Mouse (Mus musculus): ENCODE measurements around the gene Agpat3. TPM values are rescaled to one million over a fixed set of nuclear protein-coding genes. Genes with fewer than 3 reads are reported as not detected.
"Not testable (repeated sequence)": the region's sequence is repeated elsewhere in the genome, so short reads cannot be mapped to it uniquely, and the experiment has no call there.

Agpat3 gene
- polyA plus RNA-seq, 1 experiment = 1.4 TPM

DNA sequence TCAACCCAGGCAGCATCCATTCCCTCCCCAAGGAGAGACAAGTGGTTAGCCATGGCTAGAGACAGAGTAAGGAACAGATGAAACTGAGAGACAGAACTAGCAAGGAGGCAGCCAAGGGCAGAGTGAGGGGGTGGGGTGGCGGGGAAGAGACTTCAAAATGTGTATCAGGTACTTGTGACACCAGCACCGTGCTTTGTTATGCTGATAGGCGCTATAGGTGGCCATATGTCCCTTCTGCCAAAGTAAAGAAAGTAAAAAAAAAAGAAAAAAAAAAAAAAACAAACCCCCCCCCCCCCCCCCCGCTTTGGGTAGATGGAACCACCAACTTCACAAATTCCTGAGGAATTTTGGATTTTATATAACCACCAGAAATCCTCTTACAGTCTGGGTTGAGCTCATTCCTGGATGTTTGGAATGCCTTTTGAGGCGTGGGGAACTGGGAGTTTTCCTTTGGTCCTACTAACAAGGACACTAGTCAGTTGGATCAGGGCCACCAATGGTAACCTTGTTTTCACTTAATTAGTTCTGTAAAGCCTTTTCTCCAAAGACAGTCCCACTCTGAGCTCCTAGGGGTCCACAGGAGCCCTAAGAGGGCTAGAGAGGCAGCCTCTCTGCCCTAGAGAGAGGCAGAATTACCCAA is 14.0 kb upstream of the Agpat3 start:
- H3K36me3 ChIP-seq (ENCODE audit: control insufficient read depth) = no peaks in the 10 kb centered on the region; the same call in 1 of the 2 replicates
- TF ChIP-seq GATA1 (IDR thresholded peaks at IDR 0.05; ENCODE audit: low read length) (no peak), TAL1 (IDR thresholded peaks at IDR 0.05; ENCODE audit: low read length) (no peak)
- H3K9me3 ChIP-seq (ENCODE audit: control insufficient read depth, low read length) = no peaks in the 10 kb centered on the region
- H3K4me3 ChIP-seq (replicated peaks) = peak overlapping the region; percentile 47
- peaks cover 68% of the 10 kb centered on the region for H3K4me1 ChIP-seq (ENCODE audit: control insufficient read depth)
- no peaks in the 10 kb centered on the region for H3K27me3 ChIP-seq (ENCODE audit: control insufficient read depth)

DNA sequence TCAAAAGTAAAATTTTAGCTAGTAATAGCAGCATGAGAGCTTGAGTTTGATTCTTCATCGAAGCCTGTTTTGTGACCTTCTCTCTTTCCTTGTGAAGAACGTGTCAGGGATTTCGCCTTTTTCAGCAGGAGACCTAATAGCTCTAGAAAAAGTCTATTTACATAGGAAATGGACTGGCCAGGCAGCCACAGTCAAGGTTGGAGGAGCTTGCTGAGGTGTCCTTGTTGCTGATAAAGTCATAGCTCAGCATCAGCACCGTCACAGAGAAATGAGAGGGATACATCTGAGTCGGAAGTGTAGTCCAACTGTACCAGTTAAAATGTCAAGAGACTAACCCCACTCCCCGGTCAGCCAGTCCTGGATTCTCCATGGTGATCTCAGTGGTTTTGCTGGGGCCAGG is 13.3 kb upstream of the Agpat3 start:
- H3K4me3 ChIP-seq (replicated peaks) = no peak overlapping the region
- H3K27me3 ChIP-seq (ENCODE audit: control insufficient read depth) = no peaks in the 10 kb centered on the region
- TF ChIP-seq GATA1 (IDR thresholded peaks at IDR 0.05; ENCODE audit: low read length) = no peak
- H3K4me1 ChIP-seq (ENCODE audit: control insufficient read depth) = peaks cover 67% of the 10 kb centered on the region
- H3K36me3 ChIP-seq (ENCODE audit: control insufficient read depth) = no peaks in the 10 kb centered on the region; the same call in 1 of the 2 replicates
- H3K9me3 ChIP-seq (ENCODE audit: control insufficient read depth, low read length) = no peaks in the 10 kb centered on the region

DNA sequence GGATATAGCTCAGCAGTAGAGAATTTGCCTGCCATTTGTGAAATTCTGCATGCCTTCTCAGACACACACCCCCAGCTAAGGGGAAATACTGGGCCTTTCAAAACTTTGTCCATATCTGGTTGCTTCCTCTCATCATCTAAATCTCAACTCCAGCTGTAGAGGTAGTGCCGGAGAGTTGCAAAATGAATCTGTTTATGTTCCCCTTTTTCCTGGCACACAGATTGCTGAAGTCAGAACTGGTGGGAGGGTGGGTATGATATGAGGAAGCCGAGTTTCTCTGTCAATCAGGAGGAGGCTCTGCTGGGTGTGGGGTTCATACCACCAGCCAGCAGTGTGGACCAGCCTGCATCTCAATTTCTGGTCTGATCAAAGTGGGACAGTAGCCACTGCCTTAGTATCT is 11.8 kb upstream of the Agpat3 start:
- Histone ChIP-seq H3K27me3 (ENCODE audit: control insufficient read depth) (no peaks in the 10 kb centered on the region), H3K4me3 (replicated peaks) (no peak overlapping the region), H3K4me1 (ENCODE audit: control insufficient read depth) (peaks cover 55% of the 10 kb centered on the region), H3K36me3 (ENCODE audit: control insufficient read depth) (no peaks in the 10 kb centered on the region; the same call in 1 of the 2 replicates), H3K9me3 (ENCODE audit: control insufficient read depth, low read length) (no peaks in the 10 kb centered on the region)
- TF ChIP-seq GATA1 (IDR thresholded peaks at IDR 0.05; ENCODE audit: low read length) (no peak), TAL1 (IDR thresholded peaks at IDR 0.05; ENCODE audit: low read length) (no peak)

DNA sequence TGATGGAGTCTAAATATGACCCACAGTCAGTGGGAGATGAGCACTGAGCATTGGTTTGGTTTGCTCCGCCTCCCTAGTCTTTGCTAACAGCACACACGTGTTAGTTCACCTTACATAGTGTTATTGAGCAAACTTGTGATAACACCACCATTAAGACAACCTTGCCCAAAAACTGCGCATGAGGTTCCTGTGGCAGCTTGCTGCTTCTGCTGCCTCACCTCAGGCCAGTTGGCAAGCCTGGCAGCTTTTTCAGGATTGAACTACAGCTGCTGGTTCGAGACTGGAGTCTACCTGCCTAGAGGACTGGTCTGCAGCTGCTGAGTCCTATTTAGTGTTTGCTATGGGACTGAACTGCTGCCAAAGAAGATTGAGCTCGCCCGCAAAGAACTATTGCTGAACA is 11.1 kb upstream of the Agpat3 start:
- no peaks in the 10 kb centered on the region; the same call in 1 of the 2 replicates for H3K36me3 ChIP-seq (ENCODE audit: control insufficient read depth)
- H3K4me1 ChIP-seq (ENCODE audit: control insufficient read depth) = peaks cover 51% of the 10 kb centered on the region
- no peaks in the 10 kb centered on the region for H3K27me3 ChIP-seq (ENCODE audit: control insufficient read depth)
- TF ChIP-seq TAL1 (IDR thresholded peaks at IDR 0.05; ENCODE audit: low read length) (no peak), GATA1 (IDR thresholded peaks at IDR 0.05; ENCODE audit: low read length) (no peak)
- H3K4me3 ChIP-seq (replicated peaks) = no peak overlapping the region
- no peaks in the 10 kb centered on the region for H3K9me3 ChIP-seq (ENCODE audit: control insufficient read depth, low read length)

DNA sequence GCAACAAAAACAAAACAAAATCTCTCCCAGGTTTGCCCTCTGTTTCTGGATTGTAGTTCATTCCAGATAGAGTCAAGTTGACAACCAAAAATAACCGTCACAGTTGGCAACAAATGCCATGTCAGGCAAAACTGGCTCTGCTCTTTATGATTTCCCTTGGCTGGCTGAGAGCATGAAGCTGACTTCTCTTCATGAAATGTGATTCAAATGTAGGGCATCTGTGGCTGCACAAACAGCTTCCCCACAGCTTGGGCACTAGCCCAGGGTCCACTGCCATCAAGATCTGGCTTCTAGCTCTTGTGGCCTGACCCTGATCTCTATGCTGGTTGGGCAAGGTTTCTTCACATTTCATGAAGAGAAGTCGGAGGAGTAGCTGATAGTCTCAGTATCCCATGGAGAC is 9.7 kb upstream of the Agpat3 start:
- no peak overlapping the region for H3K4me3 ChIP-seq (replicated peaks)
- H3K9me3 ChIP-seq (ENCODE audit: control insufficient read depth, low read length) = no peaks in the 10 kb centered on the region
- H3K4me1 ChIP-seq (ENCODE audit: control insufficient read depth) = peaks cover 44% of the 10 kb centered on the region
- TF ChIP-seq GATA1 (IDR thresholded peaks at IDR 0.05; ENCODE audit: low read length) = no peak
- TF ChIP-seq TAL1 (IDR thresholded peaks at IDR 0.05; ENCODE audit: low read length) = no peak
- H3K27me3 ChIP-seq (ENCODE audit: control insufficient read depth) = no peaks in the 10 kb centered on the region
- no peaks in the 10 kb centered on the region for H3K36me3 ChIP-seq (ENCODE audit: control insufficient read depth)

DNA sequence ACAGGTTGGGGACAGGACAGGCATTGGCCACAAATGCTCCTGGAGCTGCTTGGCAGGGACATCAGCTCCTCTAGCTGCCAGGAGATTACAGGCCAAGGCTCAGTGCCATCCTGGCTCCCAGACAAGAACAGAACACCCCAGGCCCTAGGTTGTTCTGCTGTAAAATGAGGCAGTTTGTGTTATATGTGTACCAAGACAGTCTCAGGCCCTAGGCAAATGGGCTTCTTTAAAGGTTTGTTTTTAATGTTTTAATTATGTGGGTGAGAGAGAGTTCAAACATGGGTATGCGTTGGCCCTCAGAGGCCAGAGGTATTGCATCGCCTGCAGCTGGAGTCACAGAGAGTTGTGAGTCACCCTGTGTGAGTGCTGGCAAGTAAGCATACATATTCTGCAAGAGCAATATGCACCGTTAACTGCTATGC is 8.0 kb upstream of the Agpat3 start:
- no peaks in the 10 kb centered on the region for H3K9me3 ChIP-seq (ENCODE audit: control insufficient read depth, low read length)
- H3K27me3 ChIP-seq (ENCODE audit: control insufficient read depth) = no peaks in the 10 kb centered on the region; the same call in 1 of the 2 replicates
- H3K36me3 ChIP-seq (ENCODE audit: control insufficient read depth) = no peaks in the 10 kb centered on the region
- H3K4me1 ChIP-seq (ENCODE audit: control insufficient read depth) = peaks cover 28% of the 10 kb centered on the region
- H3K4me3 ChIP-seq (replicated peaks) = no peak overlapping the region
- TF ChIP-seq TAL1 (IDR thresholded peaks at IDR 0.05; ENCODE audit: low read length) (no peak), GATA1 (IDR thresholded peaks at IDR 0.05; ENCODE audit: low read length) (no peak)

DNA sequence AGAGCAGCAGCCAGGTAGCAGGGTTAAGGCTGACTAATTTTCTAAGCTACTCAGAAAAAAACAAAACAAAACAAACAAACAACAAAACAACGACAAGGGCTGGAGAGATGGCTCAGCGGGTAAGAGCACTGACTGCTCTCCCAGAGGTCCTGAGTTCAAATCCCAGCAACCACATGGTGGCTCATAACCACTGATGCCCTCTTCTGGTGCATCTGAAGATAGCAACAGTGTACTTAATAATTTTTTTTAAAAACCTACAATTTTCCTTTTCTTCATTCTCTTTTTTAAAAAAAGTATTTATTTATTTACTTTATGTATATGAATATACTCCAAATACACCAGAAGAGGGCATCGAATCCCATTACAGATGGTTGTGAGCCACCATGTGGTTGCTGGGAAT is 6.7 kb upstream of the Agpat3 start:
- peaks cover 19% of the 10 kb centered on the region for H3K4me1 ChIP-seq (ENCODE audit: control insufficient read depth)
- H3K36me3 ChIP-seq (ENCODE audit: control insufficient read depth); H3K9me3 ChIP-seq (ENCODE audit: control insufficient read depth, low read length); H3K4me3 ChIP-seq (replicated peaks); H3K27me3 ChIP-seq (ENCODE audit: control insufficient read depth): not testable (repeated sequence)

DNA sequence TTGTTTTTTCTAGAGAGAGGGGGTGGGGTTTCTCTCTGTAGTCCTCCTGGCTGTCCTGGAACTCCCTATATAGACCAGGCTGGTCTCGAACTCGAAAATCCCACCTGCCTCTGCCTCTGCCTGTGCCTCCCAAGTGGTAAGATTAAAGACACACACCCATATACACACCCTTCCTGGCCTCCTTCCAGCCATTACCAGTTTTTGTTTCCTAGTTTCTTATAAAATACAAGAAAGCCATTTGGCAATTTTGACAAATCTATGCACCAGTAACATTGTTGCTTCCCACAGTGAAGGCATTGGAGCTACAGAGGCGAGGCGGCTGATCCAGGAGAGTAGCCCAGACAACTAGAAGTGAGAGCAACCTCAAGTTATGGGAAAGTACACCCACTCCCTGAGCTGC is 6.0 kb upstream of the Agpat3 start:
- no peak for TF ChIP-seq GATA1 (IDR thresholded peaks at IDR 0.05; ENCODE audit: low read length)
- no peak for TF ChIP-seq TAL1 (IDR thresholded peaks at IDR 0.05; ENCODE audit: low read length)
- Histone ChIP-seq H3K27me3 (ENCODE audit: control insufficient read depth) (peaks cover 15% of the 10 kb centered on the region), H3K4me1 (ENCODE audit: control insufficient read depth) (peaks cover 16% of the 10 kb centered on the region), H3K9me3 (ENCODE audit: control insufficient read depth, low read length) (no peaks in the 10 kb centered on the region), H3K36me3 (ENCODE audit: control insufficient read depth) (no peaks in the 10 kb centered on the region), H3K4me3 (replicated peaks) (no peak overlapping the region)

DNA sequence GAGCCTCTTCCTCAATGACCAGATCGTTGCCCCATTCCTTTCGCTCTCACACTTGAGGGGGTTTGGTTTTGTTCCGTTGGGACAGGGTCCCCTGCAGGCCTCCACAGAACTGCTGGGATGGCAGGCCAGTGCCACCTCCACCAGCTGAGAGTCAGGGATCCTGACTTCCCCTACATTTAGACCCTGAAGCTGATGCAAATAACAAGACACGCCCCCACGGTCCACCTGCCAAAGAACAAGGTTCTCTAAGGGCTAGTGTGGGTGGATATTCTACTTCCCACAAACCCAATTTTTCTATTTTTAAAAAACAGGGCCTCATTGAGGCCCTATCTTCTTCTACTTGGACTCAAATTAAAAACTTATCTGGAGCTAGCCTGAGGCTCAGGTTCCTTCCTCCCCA is 5.5 kb upstream of the Agpat3 start:
- Histone ChIP-seq H3K4me1 (ENCODE audit: control insufficient read depth) (peaks cover 15% of the 10 kb centered on the region), H3K4me3 (replicated peaks) (no peak overlapping the region), H3K27me3 (ENCODE audit: control insufficient read depth) (peaks cover 20% of the 10 kb centered on the region), H3K36me3 (ENCODE audit: control insufficient read depth) (no peaks in the 10 kb centered on the region), H3K9me3 (ENCODE audit: control insufficient read depth, low read length) (no peaks in the 10 kb centered on the region)
- no peak for TF ChIP-seq GATA1 (IDR thresholded peaks at IDR 0.05; ENCODE audit: low read length)
- TF ChIP-seq TAL1 (IDR thresholded peaks at IDR 0.05; ENCODE audit: low read length) = no peak
